Mouse (Mus musculus) gastrocnemius, adult 8-10 months (tissue): ENCODE data around the gene Vta1. TPM values are rescaled to one million over a fixed set of nuclear protein-coding genes. Genes with fewer than 3 reads are reported as not detected.

Experiments used
- DNase-seq, 2 experiments: peaks; one replicate each; pipeline ENCODE4 v3.0.0; 2022; ENCODE audit warnings: low spot score in 2 of 2
- total RNA-seq, 4 experiments: library from RNA; stranded (reverse); gene quantifications; 2 replicates each; pipeline ENCODE4 v1.2.4; 2022

Gene Vta1
- 10 to 100 TPM; 25.1 to 27.3 (median 26.4) TPM for total RNA-seq

- peak; percentile 95 for DNase-seq
These were observed at the start of gene Vta1, which contains the start of gene Nmbr for GRCm38 (mm10) chr10:14705072-14706066. Gene Vta1, minus strand, starts transcription at chr10:14705560. Gene Nmbr, plus strand, starts transcription at chr10:14705591.

- DNase-seq = no peak
These were observed 28.9 kb upstream of the Vta1 start for GRCm38 (mm10) chr10:14734285-14734684.

DNA sequence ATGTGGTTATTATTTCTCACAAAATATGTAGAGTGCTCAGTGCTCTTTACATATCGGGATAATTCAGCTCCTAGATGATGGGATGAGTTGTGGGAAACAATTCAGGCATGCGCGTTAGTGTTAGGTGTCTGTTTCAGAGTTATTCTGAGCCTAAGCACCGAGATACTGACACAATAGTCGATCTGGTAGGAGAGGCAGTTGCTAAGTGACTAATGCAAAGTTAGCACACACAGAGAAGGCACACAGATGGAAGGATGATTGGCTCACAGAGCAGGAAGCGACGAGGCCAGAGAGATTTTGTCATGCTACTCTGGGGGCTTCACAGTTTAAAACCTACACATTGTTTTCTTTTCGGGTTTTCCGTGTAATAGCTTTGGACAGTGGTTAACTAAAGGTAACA, 20.3 kb upstream of the Vta1 start:
- DNase-seq = no peak

GRCm38 (mm10) chr10:14718114-14718513, 12.8 kb upstream of the Vta1 start, which contains the start of gene Gje1:
Gene Gje1, minus strand, starts transcription at chr10:14718214.
- no peak for DNase-seq

- DNase-seq = no peak
These were observed 1.4 kb downstream of the Vta1 start for GRCm38 (mm10) chr10:14703830-14704420.

GRCm38 (mm10) chr10:14703239-14703638, 2.1 kb downstream of the Vta1 start:
- DNase-seq = no peak

GRCm38 (mm10) chr10:14690349-14690748, 15.0 kb downstream of the Vta1 start:
- no peak for DNase-seq

- no peak for DNase-seq
These were observed 16.4 kb downstream of the Vta1 start for GRCm38 (mm10) chr10:14688785-14689442.

DNA sequence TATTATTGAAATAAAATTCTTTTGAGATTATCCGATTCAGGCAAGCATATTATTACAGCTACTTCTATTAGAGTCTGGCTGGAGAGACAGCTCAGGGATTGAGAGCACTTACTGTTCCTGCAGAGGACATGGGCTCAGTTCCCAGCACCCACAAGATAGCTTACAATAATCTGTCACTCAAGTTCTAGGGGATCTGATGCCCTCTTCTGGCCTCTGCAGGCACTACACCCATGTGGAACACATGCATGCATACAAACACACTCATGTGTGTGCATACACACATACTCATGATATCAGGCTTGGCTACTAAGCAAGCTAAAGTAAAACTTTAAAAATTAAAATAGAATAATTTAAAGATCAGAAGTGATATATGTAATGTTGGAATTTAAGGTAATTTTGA, 19.7 kb downstream of the Vta1 start:
- DNase-seq = no peak

- no peak for DNase-seq
These were observed 39.2 kb downstream of the Vta1 start for GRCm38 (mm10) chr10:14666147-14666546.

- DNase-seq = no peak
These were observed 44.5 kb downstream of the Vta1 start for GRCm38 (mm10) chr10:14660875-14661274.

DNA sequence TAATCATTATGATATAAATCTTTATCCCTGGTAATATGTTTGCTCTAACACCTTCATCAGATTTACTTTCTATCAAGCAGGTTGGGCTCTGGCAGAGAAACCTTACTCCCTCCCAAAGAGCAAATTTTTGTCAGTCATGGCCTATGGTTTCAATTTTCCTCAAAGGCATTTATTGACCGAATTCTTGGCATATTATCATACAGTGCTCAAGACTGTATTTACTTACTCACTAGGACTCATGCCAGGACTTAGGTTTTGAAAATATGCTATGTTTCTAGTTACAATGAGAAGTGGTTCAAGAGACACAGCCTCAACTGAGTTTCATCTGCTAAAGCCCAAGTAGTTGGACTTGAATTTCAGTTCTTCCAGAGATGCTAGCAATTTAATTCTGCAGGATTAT, 65.7 kb downstream of the Vta1 start:
- no peak for DNase-seq

DNA sequence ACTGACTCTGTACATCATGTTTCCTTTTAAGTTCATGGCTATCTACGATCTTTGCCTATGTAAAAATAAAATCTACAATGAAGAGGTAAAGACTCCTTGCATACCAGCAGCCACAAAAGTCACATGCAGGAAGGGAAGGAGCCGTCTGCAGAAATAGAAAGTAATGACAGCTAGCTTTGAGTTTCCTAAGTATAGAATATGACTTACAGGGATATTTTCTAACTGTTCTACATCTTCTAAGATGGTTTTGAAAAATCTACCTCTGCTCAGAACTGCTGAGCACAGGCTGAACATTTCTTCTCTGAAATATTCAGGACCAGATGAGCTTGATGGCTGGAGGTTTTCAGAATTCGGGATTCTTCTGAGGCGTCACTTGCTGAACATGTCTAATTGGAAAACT, 66.3 kb downstream of the Vta1 start:
- no peak for DNase-seq

DNA sequence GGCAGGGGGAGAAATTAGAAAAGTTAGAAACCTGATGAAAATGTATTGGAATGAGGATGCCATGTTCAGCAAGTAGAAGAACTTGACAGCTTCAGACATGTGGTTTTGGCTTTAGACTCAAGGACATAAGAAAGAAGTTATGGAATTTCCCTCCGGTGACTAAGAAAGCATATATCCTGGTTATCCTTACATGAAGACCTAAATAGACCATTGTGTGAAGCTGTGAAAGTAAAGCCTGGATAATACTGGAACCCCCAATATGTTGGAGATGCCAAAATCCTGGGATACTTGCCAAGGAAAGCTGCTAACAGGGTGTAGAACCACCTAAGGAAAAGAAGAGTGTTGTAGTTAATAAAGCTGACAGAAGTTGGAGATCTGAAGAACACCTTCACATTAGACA, 79.7 kb downstream of the Vta1 start:
- no peak for DNase-seq

GRCm38 (mm10) chr10:14619156-14619555, 86.2 kb downstream of the Vta1 start:
- no peak for DNase-seq

GRCm38 (mm10) chr10:14618301-14618700, 87.1 kb downstream of the Vta1 start:
- DNase-seq = no peak

DNA sequence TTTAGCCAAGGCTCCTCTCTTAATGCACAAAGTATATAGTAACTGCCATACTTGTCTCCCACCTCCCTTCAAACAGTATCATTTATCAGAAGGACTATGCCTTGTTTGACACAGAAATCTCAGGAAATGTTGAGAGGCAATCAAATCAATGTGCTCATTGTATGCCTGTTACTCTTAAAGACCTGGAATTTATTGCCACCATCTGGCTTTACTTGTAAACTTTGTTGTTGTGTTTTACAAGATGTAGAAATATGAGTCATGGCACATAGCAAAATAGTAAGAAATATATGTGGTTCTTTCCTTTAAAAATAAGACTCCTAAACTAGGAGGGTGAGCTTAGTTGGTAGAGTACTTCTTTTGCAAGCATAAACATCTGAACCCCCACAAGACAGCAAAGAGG, 89.9 kb downstream of the Vta1 start:
- no peak for DNase-seq

DNA sequence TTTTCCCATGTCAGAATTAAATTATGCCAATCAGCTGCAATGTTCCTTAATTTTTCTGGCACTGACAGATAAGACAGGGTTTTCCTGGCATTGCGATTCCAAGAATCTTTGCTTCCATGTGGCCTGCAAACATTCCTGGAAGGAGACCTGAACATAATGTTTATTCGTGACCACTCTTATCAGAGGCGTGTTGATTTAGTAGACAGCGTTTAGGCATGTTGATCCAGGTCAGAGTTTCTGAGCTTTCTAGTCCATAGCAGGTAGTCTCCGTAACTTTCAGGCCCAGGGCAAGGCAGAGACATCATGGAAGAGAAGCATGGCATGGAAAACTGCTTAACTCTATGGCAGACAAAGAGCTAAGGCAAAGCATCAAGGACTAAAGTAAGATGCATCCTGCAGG, 97.8 kb downstream of the Vta1 start:
- no peak for DNase-seq
